Mouse (Mus musculus): ENCODE results near the gene Adamts9.

Gene Adamts9

GRCm38 (mm10) chr6:92924536-92924935 lies 18.8 kb downstream of the Adamts9 start:
- no peak for DNase-seq (ENCODE audit: low spot score in 2 of 2)

DNA sequence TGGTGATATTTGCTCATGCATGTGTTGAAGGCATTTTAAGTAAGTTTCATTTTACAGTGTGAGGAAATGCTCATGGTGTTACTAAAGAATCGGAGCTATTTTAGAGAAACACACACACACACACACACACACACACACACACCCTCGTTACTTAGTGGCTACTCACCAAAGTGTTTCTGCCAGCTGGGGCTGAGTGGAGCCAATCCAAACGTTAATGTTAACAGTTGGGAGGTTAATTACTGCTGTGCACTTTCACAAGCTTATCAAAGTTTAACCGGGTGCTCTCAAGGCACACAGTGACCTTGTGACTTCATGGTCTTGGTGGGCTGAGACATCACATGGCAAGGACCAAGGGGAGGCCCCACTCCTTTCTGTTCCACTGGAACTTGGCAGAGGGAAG lies 21.4 kb downstream of the Adamts9 start:
- DNase-seq (ENCODE audit: low spot score in 2 of 2), result peak in 1 of 2 experiments; percentile 23

DNA sequence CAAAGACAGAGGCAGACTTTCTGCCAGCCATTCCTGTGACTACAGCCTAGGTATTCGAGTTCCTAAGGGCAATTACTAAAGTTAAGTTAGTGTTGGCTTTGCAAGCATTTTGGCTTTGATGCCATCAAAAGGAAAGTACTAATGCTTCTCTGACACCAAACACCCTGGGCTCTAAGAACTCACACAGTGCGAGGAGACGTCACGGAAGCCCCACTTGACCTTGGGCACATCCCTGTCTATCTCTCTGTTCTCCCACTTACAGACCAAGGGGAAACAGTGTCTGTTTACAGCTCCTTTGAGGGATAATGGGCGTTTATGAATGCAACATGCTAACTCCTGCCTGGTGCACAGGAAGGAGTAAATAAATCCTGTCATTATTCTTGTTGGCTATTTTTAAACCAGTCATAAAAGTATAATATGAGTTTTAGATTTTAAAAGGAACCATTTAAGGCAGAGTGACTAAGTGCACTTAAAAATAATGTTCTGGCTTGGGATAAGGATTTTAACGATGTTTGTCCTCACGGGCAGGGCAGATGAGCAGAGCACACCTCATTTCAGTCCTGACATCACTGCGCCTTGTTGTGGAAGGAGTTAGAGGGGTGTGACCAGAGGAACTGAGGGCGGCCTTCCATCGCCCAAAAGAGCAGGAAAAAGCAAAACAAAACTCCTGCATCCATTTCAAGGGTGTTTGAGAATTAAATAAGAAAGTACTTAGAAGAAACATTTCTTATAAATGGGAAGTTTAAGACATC lies 22.2 kb downstream of the Adamts9 start:
- no peak for DNase-seq (ENCODE audit: low spot score in 2 of 2)

- DNase-seq (ENCODE audit: low spot score in 2 of 2), result no peak
Observed at GRCm38 (mm10) chr6:92910611-92911010, 32.7 kb downstream of the Adamts9 start.

GRCm38 (mm10) chr6:92909361-92909760 lies 33.9 kb downstream of the Adamts9 start:
- DNase-seq (ENCODE audit: low spot score in 2 of 2), result no peak

GRCm38 (mm10) chr6:92905922-92906321 lies 37.4 kb downstream of the Adamts9 start:
- DNase-seq (ENCODE audit: low spot score in 2 of 2), result no peak

DNA sequence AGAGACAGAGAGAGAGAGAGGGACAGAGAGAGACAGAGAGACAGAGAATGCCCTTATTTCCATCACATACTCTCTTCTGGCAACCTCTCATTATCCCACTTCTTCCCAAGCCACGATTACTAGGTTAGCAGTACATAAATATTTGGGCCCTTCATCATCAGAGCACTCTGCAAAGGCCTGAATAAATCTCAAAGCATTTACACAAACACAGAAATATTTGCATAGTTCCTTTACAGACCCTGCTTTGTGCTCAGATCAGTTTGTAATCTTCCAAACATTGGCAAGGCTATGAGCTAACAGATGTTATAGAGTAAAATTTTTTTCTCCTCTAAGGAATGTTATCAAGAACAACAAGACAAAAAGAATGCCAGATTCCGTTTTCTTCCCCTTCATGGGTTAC lies 38.8 kb downstream of the Adamts9 start:
- no peak for DNase-seq (ENCODE audit: low spot score in 2 of 2)

DNA sequence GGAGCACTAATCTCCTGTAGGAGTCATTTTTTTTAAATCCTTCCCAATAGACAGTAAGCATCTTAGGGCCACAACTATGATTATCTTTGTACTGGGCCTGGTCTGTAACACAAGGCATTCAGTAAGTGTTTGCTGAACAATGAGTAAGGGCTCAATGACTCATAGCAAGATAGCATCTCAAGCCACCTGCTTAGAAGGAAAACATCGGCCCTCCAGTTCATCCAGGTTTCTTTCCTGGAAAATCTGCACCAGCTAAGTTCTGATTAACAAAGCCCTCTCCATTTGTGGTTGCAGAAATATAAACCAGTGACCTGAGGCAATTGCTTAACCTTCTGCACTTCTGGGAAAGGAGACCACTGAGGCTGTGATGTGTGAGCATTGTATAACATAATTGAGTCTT lies 39.3 kb downstream of the Adamts9 start:
- DNase-seq (ENCODE audit: low spot score in 2 of 2), result peak in 1 of 2 experiments; percentile 11

DNA sequence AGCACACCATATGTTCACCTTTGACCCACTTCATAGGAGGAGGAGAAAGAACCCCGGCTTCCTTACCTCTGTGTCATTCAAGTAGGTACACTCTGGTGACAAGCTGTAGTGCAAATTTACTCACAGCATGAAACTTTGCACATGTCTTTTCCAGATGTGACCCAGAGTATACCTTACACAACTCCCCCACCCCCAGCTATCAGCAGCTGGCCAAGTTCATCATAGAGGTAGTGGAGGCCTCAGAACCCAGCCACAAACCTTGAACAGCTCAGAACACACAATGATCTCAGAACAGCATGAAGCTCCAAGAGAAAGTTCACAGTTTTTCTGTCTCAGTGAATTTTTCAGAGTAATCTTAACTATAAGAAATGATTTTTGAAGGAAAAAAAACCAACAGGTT lies 51.8 kb downstream of the Adamts9 start:
- DNase-seq (ENCODE audit: low spot score in 2 of 2), result no peak

- DNase-seq (ENCODE audit: low spot score in 2 of 2), result no peak
Observed at GRCm38 (mm10) chr6:92883131-92883900, 60.0 kb downstream of the Adamts9 start.

GRCm38 (mm10) chr6:92882446-92882845 lies 60.8 kb downstream of the Adamts9 start:
- DNase-seq (ENCODE audit: low spot score in 2 of 2), result no peak

DNA sequence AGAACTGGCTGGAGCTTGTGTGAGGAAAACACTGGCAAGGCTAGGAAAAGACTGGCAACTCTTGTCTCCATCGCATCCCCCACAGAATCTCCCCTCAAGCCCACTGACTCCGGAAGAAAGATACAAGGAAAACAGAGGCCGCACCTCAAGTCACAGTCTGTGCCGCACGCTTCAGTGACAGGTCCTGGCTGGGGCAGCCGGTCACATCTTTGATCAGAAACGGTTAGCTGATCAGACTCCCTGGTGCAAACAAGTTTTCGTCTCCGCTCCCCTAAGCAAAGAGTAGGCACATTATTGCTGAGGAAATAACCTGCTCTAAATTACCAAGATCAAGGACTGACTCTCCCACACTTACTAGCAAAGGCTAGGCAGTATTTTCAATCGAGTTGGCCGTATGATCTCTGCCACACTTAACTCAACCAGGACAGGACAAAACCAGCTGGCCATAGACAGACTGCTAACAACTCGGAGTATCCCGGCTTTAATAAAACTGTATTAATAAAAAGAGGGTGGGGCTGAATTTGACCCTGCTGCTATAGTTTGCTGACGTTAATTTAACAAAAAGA lies 63.5 kb downstream of the Adamts9 start:
- DNase-seq (ENCODE audit: low spot score in 2 of 2), result no peak

DNA sequence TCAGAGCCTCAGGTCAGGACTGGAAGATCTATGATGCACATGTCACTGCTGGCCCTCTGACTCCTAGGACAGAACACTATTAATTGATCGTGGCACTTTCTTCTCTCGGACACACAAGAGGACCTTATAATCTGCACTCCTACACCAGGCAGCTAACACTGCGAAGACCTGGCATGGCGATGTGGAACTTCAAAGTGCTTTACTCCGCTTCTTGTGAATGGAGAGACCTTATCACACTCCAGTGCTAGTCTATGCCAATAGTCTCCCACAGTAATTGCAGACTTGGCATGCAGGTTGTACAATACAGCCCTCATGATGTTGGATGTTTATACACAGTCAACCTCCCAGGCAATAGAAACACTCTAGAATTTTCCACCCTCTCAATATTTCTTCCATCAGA lies 64.5 kb downstream of the Adamts9 start:
- DNase-seq (ENCODE audit: low spot score in 2 of 2), result no peak

DNA sequence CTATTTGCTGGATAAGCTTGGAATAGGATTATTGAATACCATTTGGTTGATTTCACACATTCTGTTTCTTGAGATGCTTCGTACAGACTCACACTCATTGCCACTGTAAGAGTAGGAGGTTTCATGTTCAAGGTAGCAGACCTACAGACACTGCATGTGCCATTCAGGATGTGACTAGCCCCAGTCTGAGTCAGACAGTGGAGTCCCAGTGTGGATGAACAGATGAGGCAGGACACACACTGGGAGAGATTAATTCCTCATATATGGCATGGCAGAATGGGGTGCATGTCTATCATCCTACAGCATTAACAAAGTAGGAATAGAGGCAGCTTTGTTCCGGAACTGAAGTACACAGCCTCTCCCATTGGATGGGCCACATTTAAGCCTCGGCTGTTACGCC lies 66.1 kb downstream of the Adamts9 start:
- DNase-seq (ENCODE audit: low spot score in 2 of 2), result no peak

DNA sequence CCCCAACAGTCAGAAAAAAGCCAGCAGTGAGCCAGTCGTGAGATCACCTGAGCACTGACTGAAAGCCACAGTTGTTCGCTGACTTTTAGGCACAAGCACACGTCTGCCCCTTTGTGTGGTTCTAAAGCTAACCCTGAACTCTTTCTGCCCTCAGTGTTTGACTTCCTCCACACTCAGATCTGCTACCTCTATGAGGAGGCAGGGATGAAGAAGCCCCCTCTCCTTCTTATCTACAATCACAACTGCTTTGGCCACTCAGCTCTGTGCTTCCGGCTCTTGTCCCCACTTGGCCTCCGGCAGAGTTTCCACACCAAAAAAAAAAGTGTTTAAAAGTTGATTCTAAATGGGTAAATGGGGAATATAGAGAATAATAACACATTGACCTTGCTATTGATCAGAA lies 67.2 kb downstream of the Adamts9 start:
- no peak for DNase-seq (ENCODE audit: low spot score in 2 of 2)

GRCm38 (mm10) chr6:92875340-92875739 lies 68.0 kb downstream of the Adamts9 start:
- DNase-seq (ENCODE audit: low spot score in 2 of 2), result no peak

GRCm38 (mm10) chr6:92874854-92875253 lies 68.4 kb downstream of the Adamts9 start:
- DNase-seq (ENCODE audit: low spot score in 2 of 2), result no peak

DNA sequence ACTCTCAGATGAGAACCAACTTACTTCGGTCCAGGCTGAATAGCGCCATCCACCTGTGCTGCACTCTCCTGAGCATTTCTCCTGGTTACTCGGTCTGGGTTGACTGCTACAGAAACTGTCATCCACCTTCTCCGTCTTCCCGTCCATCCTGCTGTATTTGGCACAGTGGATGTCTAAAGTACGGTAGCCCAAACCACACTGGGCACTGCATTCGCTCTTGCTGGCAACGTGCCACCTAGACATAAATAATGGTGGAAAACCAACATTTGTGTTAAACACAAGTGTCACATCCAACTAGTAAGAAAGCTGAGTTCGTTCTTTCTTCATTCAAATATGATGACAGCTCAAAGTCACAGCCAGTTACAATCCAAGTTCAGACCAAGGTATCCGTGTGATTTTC lies 70.5 kb downstream of the Adamts9 start:
- DNase-seq (ENCODE audit: low spot score in 2 of 2), result no peak

GRCm38 (mm10) chr6:92871813-92872212 lies 71.5 kb downstream of the Adamts9 start:
- no peak for DNase-seq (ENCODE audit: low spot score in 2 of 2)

DNA sequence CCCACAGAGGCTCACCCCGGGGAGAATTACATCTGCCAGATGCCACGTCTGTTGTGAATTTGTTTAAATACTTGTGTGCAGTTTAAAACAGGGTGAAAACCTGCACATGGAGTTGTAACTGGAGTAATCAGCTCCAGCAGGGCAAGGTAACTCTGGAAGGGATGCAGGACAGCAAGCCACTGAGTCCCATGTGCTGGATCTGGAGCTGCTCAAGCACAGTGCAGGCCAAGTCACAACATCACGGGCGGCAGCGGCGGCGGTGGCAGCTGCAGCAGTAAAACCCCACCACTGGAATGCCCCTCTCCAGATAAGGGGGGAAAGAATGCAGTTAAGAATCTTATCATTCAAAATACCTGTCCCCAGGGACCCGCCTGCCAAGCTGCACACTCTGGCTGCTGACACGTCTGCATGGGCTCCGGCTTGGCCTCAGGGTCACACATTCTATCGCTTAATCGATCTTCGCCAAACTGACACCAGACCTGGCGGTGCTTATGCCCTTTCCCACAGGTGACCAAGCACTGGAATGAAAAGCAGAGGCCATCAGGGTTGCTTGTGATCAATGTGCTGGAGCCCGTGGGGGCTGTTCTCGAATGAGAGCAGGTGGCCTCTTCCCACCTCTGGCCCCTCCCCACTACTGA lies 73.6 kb downstream of the Adamts9 start:
- DNase-seq (ENCODE audit: low spot score in 2 of 2), result no peak

GRCm38 (mm10) chr6:92869089-92869581 lies 74.2 kb downstream of the Adamts9 start, which contains the start of gene Gm15737:
Gene Gm15737, plus strand, starts transcription at chr6:92869357.
- DNase-seq (ENCODE audit: low spot score in 2 of 2), result peak; percentile 15 to 60

- DNase-seq (ENCODE audit: low spot score in 2 of 2), result no peak
Observed at GRCm38 (mm10) chr6:92862599-92862998, 80.7 kb downstream of the Adamts9 start.

All from urinary bladder, postnatal 36 days (tissue).